Mouse (Mus musculus) right cerebral cortex, postnatal 10 days (tissue): ENCODE measurements around the gene Gm28729.
"Not testable (repeated sequence)": the region's sequence is repeated elsewhere in the genome, so short reads cannot be mapped to it uniquely, and the experiment has no call there.

Experiments
- DNase-seq, 2 experiments: peaks; one replicate each; pipeline ENCODE4 v3.0.0; 2021; ENCODE audit warnings: low spot score in 2 of 2

Gene Gm28729

GRCm38 (mm10) chr9:96524972-96525506 is at the start of gene Gm28729:
Gm28729 (minus strand) TSS chr9:96525264.
- no peak for DNase-seq

GRCm38 (mm10) chr9:96573252-96573651 is 48.2 kb upstream of the Gm28729 start:
- DNase-seq = no peak

- DNase-seq = no peak
These were observed 47.7 kb upstream of the Gm28729 start for GRCm38 (mm10) chr9:96572754-96573153.

GRCm38 (mm10) chr9:96566470-96566996 is 41.5 kb upstream of the Gm28729 start:
- DNase-seq = no peak

- DNase-seq = no peak
These were observed 38.4 kb upstream of the Gm28729 start for GRCm38 (mm10) chr9:96563501-96563900.

GRCm38 (mm10) chr9:96559148-96559547 is 34.1 kb upstream of the Gm28729 start:
- DNase-seq = no peak

- DNase-seq = no peak
These were observed 33.5 kb upstream of the Gm28729 start for GRCm38 (mm10) chr9:96558594-96558993.

- no peak for DNase-seq
These were observed 29.0 kb upstream of the Gm28729 start for GRCm38 (mm10) chr9:96554095-96554494.

GRCm38 (mm10) chr9:96545410-96545809 is 20.3 kb upstream of the Gm28729 start:
- no peak for DNase-seq

- peak in 1 of 2 experiments; percentile 64 for DNase-seq
These were observed 18.9 kb upstream of the Gm28729 start for GRCm38 (mm10) chr9:96543643-96544640.

GRCm38 (mm10) chr9:96538916-96539315 is 13.9 kb upstream of the Gm28729 start:
- DNase-seq = no peak

GRCm38 (mm10) chr9:96537615-96537919 is 12.5 kb upstream of the Gm28729 start:
- no peak for DNase-seq

- peak in 1 of 2 experiments; percentile 61 for DNase-seq
These were observed 12.0 kb upstream of the Gm28729 start for GRCm38 (mm10) chr9:96536895-96537614.

- DNase-seq = not testable (repeated sequence)
These were observed 11.0 kb upstream of the Gm28729 start for GRCm38 (mm10) chr9:96536093-96536492.

GRCm38 (mm10) chr9:96535431-96535830 is 10.4 kb upstream of the Gm28729 start:
- no peak for DNase-seq

GRCm38 (mm10) chr9:96534256-96534655 is 9.2 kb upstream of the Gm28729 start:
- no peak for DNase-seq

- no peak for DNase-seq
These were observed 8.4 kb upstream of the Gm28729 start for GRCm38 (mm10) chr9:96533476-96533875.

- DNase-seq = no peak
These were observed 7.5 kb upstream of the Gm28729 start for GRCm38 (mm10) chr9:96532531-96532930.

GRCm38 (mm10) chr9:96530674-96531081 is 5.6 kb upstream of the Gm28729 start:
- peak in 1 of 2 experiments; percentile 44 for DNase-seq

GRCm38 (mm10) chr9:96529961-96530673 is 5.1 kb upstream of the Gm28729 start:
- DNase-seq = no peak

- DNase-seq = no peak
These were observed 947 bp upstream of the Gm28729 start for GRCm38 (mm10) chr9:96526011-96526410.

- no peak for DNase-seq
These were observed 1.9 kb downstream of the Gm28729 start for GRCm38 (mm10) chr9:96523148-96523547.
